Mouse (Mus musculus) embryo, embryonic 10 days (tissue): Measurements from ENCODE around the gene Slc16a5.
"Not testable (repeated sequence)": the region's sequence is repeated elsewhere in the genome, so short reads cannot be mapped to it uniquely, and the experiment has no call there.

ENCODE experiments used
- DNase-seq: peaks from one replicate; pipeline ENCODE4 v3.0.0-alpha.2; 2015; ENCODE audit warnings: low spot score

The Slc16a5 gene

DNA sequence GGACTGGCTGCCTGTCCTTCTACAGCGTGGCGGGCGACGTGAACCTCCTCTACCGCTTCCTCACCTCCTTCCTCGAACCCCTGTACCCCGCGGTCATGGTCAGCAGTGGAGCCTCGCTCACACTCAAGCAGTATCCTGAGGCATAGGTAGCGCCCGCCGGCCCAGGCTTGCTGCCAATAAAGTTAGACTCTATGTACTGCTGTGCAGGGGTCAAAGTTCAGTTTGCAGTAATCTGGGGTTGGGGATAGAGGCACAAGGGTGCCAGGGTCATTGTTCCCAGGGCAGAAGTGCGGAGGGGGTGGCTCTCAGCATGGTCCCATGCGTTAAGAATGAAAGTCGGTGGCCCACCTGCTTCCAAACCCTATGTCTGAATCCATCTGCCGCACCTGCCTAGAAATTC is 14.2 kb upstream of the Slc16a5 start:
- DNase-seq, result no peak

DNA sequence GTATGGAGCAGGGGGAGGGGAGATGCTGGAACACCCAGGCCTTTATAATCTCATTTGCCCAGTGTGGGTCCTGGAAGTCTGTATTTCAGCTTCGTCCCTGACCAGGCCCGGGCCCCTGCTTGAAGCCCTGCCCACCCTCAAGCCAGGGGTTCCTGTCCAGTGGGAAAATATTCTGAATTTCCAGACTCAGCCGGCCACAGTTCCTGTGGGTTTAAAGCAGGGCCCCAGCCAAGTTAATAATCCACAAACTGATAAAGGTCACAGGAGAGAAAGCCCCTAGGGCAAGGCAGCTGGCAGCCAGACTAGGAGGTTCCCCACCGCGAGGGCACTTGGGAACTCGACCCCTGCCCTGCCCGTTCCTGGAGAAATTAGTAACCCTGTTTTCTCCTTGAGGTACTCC is 13.3 kb upstream of the Slc16a5 start:
- DNase-seq, result no peak

DNA sequence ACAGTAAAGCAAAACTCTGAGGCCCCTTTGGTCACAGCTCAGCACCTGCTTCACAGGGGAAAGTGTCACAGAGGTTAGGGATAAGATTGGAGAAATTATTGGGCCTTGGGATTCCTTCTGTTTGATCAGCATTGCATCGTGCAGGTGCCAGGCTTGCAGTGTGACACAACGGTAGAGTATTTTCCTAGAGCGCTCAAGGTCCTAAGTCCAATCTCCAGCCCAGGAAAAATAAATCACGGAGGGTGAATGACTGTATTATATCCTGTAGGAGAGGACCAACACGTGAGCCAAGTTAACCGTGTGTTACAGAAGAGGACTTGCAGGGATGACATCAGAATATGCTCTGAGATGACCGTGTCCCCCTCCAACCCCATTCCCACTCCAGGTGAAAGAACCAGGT is 12.1 kb upstream of the Slc16a5 start:
- no peak for DNase-seq

DNA sequence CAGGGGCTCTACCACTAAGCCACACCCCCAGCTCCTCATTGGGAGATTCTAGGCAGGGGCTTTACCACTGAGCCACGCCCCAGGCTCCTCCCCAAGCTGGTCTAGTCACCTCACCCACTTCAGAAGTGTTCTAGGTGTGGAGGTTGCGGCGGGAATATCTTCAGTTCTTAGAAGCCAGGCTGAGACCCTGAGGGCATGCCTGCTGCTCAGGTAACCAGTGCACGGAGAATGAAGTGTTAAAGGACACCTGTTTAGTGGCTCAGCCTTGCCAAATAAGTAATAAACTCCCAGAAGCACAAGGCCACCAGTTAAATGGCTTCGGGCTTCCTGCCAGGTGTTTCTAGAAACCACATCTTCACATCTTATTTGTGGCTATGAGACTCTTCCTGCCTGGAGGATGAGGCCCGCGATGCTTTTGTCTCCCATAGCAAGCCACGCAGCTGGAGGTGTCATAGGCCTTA is 10.5 kb upstream of the Slc16a5 start:
- no peak for DNase-seq

DNA sequence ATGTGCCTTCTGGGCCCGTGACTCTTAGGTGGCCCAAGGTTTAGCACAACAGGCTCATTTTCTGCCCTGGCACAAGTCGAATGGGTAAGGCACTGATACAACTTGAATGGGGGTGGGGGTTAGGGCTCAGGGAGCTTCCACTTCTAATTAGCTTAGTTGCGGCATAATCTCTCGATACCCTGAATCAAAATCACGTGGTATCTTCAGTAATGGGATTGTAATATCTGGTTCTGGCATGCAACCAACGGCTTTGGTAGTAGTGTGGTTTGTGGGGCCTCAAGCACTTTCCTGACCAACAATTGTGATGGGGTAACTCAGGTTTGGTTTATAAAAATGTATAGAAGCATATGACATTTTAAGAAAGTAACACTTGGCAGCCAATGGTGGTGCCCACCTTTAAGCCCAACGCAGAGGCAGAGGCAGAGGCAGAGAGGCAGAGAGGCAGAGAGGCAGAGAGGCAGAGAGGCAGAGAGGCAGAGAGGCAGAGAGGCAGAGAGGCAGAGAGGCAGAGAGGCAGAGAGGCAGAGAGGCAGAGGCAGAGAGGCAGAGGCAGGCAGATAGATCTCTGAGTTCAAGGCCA is 9.9 kb upstream of the Slc16a5 start:
- DNase-seq, result no peak

DNA sequence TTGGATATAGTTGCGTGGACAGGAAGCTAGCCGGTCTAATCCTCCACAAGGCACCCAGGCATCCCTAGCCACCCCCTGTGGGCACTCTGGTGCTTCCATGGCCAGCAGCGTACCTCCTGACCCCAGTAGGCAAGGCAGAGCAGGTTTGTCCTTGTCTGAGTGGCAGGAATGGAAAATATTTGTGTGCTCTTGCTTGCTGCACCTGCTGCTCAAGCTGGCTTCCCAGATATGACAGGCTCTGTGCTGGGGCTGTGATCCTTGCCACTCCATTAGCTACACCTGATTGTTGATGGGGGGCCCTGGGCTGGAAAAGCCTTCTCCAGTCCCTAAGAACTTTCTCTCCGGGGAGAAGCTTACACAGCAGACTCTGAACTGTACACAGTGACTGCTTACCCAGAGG is 9.0 kb upstream of the Slc16a5 start:
- DNase-seq, result no peak

DNA sequence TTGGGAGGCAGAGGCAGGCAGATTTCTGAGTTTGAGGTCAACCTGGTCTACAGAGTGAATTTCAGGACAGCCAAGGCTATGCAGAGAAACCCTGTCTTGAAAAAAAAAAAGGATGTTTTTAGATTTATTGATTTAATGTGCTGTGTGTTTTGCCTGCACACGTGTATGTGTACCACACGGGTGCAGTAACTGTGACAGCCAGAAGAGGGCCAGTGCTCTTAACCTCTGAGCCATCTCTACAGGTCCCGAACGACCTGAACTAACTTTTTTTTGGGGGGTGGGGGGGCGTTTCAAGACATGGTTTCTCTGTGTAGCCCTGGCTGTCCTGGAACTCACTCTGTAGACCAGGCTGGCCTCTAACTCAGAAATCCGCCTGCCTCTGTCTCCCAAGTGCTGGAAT is 7.5 kb upstream of the Slc16a5 start:
- DNase-seq, result not testable (repeated sequence)

DNA sequence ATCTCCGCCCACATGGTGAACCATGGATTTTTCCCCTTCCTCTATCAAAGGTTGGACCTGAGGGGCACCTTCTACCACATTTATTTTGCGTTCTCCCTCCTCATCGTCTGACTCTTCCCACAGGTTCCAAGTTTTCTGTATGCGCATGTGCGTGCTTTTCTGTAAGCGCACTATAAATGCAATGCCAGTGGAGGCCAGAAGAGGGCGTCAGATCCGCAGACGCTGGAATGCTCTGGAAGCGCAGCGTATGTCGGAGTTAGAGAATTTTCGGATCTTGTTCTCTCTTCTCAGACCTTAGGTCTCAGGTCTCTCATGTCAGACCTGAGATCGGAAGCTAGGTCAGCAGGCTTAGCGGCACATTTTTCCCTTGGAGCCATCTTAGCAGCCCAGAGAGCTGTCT is 6.7 kb upstream of the Slc16a5 start:
- DNase-seq, result no peak

DNA sequence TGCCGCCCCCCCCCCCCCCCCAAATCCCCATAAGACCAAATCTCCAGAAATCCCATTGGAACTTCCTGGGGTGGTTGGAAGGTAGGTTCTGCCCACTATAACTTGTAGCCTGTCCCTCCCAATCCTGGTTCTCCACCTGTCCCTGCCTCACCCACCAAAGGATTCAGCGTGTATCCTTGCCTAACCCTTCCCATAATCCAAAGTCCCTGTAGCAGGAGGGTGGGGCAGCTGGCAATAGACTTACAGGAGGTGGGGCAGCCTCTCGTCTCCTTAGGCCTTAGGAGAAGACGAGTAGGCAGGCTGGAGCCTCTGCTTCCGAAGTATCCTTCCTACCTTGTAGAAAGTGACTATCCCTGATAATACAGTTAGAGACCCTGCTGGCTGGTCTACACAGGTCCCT is 6.1 kb upstream of the Slc16a5 start:
- no peak for DNase-seq

DNA sequence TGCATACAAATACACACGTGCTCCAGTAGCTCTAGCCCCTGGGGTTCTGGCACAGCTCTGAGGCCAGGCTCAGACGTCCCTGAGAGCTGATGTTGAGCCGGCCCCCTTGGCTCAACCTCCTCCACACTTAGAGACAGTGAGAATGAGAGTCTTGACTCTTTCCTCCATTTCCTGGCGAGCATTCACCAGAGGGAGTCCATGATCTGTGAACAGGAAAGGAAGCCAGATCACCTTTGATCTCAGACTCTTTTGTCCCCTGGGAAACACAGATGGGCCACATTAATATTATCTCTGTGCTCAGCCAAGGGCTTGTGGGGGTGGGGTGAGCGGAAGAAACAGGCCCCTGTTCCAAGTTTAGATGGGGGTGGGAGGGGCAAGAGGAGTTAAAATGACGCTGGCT is 4.9 kb upstream of the Slc16a5 start:
- DNase-seq, result peak; percentile 41

DNA sequence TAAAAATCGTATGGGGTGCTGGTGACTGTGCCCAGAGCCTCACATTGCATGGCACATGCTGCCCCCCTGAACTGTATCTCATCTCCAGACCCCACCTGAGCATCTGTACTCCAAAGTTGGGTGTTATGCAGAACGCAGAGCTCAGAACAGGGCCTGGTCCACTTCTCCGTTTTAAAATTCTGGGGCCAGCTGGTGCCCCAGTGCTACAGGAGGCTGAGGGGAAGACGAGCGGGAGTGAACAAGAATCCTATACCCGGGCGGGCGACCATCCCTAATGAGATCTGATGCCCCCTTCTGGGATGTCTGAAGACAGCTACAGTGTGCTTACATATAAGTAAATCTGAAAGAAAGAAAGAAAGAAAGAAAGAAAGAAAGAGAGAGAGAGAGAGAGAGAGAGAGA is 1.3 kb upstream of the Slc16a5 start:
- no peak for DNase-seq

DNA sequence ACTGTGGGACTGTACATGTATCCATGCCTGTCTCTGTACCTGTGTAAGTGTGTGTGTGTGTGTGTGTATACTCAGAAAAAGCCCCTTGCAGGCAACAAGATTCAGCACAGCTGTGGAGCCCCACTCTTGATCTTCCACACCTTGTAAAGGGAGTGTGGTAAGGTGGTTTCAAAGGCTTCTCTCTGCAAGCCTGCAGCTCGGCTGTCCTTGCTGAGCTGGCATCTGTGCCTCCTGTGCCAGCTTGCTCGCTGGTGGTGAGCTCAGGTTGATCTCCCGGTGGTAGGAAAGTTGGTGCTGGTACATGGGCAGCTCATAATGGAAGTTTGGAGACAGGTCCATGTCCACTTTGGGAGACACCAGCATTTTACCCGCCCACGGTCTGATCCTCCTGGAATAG is 430 bp upstream of the Slc16a5 start:
- no peak for DNase-seq

DNA sequence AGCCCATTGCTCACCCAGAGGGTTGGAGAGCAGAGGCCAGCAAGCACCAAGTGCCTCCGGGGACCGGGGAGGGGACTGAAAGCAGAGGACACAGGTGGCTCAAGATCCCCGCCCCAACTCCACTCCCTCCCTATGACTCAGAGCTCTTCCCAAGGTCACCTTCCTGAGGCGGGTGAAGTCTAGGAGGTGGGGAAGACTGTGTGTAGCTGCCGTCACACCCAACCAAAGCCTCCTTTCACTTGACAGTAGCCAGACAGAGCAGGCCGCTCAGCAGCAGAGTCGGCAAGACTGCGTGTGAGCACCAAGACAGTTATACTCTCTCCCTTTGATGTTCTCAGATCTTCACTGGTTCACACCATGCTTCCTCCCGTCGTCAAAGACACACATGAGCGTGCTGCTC is 1.1 kb downstream of the Slc16a5 start:
- DNase-seq, result no peak

DNA sequence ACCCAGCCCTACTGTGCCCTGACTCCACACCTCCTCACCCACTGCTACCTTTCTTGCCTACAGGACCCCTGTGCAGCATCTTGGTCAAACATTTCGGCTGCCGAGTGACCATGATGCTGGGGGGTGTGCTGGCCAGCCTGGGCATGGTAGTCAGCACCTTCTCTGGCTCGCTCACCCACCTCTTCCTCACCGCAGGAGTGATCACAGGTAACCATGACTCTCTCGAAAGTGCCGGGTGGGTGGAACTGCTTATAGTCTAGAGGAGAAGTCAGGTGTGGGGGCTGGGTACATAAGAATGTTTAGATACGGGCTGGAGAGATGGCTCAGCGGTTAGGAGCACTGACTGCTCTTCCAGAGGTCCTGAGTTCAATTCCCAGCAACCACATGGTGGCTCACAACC is 2.6 kb downstream of the Slc16a5 start:
- no peak for DNase-seq

DNA sequence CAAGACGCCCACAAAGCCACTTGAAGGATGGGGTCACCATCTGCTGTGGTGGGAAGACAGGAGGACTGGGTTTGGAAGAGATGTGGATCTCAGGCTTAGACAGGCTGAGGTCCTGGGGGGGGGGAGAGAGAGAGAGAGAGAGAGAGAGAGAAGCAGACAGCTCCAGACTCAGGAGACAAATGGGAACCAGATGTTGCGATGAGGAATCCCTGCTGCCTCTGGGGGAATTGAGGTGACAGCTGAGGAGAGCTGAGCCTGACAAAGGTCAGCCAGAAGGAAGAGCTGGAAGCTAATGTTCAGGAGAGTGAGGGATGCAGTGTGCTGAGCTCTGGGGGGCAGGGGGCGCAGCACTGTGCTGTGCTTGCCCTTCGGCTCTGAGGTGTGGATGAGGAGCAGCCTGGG is 4.9 kb downstream of the Slc16a5 start:
- DNase-seq, result peak; percentile 92

DNA sequence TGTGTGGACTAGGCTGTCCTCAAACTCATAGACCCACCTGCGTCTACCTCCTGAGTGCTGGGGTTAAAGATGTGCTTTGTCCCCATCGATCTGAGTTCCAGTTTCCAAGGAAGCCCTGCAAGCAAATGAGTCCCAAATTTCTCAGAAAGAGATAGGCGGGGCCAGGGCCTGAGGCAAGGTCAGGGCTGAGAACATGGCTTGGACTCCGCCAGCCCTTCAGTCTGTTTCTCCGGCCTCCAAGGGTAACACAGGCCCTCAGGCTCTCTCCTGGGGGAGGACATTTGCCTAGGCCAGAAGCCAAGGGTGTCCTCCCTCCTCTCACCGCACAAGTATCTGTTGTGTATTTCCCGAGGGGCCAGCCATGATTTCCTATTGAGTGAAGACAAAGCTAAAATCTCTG is 9.9 kb downstream of the Slc16a5 start:
- DNase-seq, result no peak

DNA sequence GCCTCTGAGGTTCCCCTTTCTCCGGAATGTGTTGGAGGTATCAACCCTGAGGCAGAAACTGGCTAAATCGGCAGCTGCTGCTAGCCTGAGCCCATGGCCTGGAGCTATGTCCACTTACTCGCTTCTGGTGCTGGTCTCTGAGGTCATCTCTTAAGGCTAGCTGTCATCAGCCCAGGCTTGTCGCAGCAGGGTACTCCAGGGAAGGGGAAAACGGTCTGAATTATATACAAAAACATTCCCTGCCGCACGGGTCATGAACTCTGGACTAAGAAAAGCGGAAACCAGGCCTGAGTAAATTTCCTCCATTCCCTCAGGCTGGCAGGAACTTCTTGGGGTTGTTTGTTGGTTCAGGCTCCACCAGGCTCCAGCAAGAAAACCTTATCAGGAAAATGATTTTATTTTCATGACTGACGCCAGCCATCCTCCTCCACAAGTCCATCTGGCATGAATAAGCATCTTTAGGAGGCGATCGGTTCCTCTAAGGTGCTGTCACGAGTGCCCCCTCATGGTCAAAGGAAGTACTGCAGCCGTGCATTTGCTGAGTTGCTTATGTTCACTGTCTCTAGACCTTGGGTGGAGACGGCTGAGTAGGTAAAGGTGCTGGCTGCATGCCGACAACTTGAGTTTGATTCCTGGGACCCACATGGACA is 11.5 kb downstream of the Slc16a5 start:
- peak; percentile 98 for DNase-seq

DNA sequence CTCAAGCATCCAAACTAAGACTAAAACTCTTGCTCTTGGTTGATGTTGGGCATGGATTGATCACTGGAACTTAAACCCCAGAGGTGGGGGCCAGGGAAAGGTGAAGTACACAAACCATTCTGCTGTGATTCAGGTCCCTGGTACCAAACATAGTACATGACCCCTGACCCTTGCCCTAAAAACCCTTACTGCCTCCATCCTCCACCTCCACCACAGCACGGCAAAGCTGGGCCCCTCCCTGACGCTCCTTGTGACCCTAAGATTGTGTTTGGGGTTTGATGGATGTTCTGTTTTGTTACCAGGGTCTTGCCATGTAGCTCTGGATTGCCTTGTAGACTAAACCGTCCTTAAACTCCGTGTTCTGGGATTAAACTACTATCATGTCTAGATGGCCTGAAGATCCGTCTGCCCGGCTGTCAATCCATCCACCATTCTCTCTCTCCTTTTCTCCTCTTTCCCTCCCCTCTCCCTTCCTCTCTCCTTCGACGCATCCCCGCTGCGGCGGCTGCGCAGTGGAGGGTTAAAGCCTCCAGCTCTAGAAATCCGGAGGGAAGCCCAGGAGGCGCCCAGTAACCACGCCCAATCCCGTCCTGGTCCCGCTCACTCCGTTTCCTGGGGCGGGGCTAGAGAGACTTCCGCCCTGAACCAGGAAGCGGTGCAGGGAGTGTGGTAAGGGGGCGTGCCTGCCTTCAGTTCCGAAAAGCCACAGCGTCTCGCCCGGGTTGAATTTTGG is 12.9 kb downstream of the Slc16a5 start, which contains the start of gene Armc7:
Gene Armc7 (plus strand): TSS at position 643 of the 733 bp plus-strand sequence.
- peak; percentile 97 for DNase-seq

DNA sequence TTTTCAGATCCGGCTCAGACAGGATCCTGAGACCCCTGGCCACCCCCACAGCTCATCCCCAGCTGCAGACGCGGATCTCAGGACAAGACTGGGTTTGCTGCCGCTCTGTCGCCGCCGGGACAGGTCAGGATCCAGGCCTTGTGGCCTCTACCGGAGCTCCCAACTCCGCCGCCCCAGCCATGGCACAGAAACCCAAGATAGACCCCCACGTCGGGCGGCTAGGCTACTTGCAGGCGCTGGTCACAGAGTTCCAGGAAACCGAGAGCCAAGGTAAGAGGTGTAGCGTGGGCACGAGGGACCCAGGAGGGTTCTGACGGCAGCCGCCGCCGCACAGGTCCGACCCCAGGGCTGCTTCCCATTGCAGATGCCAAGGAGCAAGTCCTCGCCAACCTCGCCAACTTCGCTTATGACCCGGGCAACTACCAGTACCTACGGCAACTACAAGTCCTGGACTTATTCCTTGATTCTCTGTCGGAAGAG is 13.5 kb downstream of the Slc16a5 start:
- no peak for DNase-seq

DNA sequence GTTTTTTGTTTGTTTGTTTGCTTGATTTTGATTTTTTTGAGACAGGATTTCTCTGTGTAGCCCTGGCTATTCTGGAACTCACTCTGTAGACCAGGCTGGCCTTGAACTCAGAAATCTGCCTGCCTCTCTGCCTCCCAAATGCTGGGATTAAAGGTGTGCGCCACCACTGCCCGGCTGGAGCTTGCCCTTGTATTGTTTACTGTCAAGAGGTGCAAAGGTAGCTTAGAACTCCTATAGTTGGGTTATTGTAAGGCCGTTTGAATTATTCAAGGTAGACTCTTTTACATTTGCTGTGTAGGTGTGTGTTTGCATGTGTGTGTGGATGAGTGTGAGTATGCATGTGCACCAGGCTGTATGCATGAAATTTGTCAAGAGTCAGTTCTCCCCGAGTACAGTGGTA is 14.4 kb downstream of the Slc16a5 start:
- not testable (repeated sequence) for DNase-seq

DNA sequence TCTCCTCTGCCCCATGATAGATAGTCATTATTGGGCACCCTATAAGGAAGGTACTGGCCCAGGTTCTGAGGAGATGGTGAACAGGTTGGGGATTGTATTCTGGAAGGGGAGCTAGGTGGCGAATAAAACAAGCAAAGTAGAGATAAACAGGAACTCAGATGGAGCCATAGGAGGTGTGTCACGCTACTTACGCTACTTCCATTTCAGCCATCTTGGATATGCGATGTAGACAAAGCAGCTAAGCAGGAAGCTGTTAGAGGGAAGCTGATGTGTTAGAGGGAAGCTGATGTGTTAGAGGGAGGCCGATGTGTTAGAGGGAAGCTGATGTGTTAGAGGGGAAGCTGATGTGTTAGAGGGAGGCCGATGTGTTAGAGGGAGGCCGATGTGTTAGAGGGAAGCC is 15.1 kb downstream of the Slc16a5 start:
- DNase-seq, result not testable (repeated sequence)

DNA sequence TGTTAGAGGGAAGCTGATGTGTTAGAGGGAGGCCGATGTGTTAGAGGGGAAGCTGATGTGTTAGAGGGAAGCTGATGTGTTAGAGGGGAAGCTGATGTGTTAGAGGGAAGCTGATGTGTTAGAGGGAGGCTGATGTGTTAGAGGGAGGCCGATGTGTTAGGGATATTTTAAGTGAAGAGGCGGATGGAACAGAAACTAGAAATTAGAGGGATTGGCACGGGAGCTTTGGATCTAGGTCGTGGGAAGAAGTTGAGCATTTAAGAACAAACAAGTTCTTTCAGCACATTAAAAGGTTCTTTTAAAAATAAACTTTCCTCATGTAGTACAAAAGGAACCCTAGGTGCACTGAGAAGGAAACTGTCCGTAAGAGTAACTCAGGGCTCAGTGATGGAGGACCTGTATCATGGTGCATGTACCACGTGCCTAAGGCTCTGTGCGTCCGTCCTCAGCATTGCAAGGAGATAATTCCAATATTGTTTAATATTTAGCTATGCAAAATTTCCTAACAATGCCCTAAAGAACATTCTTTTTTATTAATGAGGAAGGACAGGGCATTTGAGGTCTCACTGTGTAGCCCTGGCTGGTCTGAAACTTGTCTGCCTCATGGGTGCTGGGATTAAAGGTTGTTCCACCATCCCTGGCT is 16.1 kb downstream of the Slc16a5 start:
- DNase-seq, result no peak
